Mouse (Mus musculus) cerebellum, adult 9-10 months (tissue): ENCODE results near the gene Wipf1.

Experiments
- DNase-seq: peaks from one replicate; pipeline ENCODE4 v3.0.0; 2022

Wipf1 gene

DNA sequence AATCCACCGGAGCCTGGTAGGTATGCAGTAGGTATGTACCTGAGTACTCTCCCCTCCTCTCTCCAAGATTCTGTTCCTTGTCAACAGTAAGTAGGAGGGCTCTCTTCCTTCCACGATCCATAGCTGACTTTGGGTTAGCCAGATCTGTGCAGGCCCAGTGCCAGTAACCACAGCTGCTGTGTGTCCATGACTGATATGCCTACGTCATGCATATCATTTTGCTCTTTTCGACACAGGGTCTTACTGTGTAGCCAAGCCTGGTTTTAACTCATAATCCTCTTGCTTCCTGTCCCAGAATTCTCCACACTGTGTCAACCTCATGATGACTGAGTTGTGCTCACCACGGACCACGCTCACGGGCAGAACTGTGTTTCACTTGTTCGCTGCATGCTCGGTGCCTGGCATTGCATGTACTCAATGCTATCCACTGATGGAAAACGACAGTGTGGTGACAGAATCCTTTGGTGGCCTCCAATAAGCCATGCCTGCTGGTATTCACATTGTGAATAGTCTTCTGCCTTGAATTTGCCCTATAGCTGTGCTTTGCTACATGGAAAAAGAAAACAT is 26.6 kb downstream of the Wipf1 start:
- no peak for DNase-seq

DNA sequence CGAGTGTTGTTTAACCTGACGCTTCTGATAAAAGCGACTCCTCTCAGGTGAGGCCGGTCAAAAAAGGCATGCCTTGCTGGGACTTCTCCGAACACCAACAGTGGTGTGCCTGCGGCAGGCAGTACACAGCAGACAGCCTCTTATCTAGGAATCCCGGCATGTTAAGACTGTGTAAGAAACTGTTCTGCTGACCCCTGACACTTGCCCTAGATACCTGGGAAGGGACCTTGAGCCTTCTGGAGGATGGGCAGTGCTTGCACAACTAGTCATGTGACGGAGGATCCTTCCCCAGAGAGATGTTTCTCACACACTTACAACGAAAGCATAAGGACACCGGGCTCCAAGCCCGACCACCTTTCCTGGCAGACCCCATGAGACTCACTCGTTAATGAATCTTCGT is 28.7 kb downstream of the Wipf1 start:
- no peak for DNase-seq

DNA sequence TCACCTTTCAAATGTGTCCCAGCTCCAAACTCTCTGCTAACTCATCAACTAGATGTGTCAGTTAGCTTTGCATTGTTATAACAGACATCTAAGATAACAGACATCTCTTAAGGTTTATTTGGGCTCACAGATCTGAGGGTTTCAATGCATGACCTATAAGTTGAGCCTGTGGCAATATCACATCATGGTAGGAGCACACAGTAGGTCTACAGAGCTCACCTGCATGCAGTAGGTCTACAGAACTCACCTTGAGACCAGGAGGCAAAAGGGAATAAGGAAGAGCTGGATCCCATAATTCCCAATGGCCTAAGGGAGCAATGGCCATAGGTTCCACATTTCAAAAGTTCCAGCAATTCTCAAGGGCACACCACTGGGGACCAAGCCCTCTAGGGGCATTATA is 31.2 kb downstream of the Wipf1 start:
- no peak for DNase-seq

DNA sequence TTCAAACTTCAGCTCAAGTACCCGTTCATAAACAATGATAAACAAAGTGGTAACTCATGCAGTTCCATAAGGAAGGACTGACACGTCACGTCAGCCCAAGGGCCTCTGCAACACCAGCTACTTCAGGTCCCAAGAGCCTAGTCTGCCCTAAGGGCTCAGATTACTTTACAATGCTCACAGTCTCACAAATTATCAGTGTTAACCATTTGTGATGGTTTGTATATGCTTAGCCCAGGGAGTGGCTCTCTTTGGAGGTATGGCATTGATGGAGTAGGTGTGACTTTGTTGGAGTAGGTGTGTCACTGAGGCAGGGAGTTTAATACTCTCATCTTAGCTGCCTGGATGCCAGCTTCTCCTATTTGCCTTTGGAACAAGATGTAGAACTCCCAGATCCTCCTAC is 32.0 kb downstream of the Wipf1 start:
- no peak for DNase-seq

DNA sequence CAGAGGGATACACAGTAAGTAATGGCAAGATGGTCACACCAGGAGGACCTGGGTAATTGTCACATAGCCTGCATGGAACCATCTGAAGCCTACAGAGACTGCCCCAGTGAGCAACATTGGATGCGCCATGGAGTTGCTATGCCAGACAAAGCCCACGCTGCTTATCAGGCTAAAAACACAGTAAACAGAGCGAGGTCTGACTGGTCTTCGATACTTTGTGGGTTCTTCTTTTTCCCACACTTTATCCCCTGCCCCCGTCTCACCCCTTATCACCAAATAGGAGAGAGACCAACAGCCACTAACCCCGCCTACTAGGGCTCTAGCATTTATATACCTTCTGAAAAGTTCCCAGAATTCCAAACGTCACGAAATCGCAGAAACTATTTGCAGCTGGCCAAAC is 32.6 kb downstream of the Wipf1 start:
- no peak for DNase-seq

DNA sequence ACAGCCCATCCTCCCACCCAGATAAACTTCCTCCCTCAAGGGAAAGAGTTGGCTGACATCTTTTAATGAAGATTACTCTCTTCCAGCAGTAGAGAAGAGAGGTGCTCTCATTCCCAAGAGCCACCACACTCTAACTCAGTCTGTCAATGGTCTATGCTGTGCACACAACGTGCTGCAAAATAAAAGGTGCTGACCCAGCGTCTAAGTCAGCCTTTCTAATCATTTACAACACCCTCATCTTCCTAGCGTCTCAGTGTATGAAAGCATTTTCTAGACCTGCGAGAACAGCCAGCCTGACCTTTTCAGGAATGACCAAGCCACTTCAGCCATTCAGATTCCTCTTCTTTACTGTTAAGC is 33.2 kb downstream of the Wipf1 start:
- no peak for DNase-seq

DNA sequence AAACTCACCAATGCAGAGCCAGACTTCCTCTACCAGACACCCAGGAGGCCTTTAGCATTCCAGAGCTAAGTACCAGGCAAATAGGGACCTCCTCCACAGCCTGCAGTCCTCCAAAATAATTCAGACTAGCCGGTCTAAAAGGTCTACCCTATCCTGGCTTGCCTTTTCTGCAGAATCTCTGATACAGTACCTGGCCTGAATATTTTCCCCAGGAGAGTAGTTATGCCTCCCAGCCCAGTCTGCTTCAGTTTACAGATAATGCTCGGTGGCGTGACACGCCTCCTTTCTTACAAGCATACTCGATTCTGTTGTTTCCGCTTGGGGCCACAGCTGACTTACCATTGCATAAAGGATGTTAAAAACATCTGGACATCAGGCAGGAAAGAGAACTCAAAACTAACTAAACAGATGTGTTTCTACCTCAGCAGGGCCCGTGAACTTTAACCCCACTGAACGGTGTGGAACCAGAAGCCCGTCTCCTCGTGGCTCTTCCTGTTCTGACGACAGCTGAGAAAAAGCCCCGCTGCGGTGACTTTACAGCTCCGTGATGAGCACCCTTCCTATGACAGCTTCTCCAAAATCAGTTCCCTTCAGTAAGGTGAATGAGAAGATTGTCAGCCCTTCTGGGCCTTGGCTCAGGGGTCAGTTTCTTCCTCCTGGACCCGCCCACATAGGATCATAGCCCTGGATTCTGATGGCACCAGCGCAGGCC is 33.8 kb downstream of the Wipf1 start:
- DNase-seq = no peak

DNA sequence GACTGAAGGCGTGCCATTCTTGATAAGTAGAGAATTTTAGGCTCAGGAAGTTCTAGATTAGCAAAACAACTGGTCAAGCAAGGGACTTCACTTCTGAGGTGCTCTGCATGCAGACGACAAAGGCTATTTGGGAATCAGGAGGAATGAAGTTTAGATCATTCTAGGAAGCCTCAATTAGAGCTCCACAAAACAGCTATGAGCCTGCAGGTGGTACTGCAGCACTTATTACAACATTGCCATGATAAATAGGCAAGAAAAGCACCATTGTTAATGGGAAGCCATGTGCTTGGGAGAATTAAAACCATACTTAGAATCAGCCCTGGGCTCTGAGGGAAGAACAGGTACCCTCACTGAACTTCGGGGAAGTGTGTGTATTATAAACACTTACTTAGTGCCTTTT is 36.0 kb downstream of the Wipf1 start:
- no peak for DNase-seq

DNA sequence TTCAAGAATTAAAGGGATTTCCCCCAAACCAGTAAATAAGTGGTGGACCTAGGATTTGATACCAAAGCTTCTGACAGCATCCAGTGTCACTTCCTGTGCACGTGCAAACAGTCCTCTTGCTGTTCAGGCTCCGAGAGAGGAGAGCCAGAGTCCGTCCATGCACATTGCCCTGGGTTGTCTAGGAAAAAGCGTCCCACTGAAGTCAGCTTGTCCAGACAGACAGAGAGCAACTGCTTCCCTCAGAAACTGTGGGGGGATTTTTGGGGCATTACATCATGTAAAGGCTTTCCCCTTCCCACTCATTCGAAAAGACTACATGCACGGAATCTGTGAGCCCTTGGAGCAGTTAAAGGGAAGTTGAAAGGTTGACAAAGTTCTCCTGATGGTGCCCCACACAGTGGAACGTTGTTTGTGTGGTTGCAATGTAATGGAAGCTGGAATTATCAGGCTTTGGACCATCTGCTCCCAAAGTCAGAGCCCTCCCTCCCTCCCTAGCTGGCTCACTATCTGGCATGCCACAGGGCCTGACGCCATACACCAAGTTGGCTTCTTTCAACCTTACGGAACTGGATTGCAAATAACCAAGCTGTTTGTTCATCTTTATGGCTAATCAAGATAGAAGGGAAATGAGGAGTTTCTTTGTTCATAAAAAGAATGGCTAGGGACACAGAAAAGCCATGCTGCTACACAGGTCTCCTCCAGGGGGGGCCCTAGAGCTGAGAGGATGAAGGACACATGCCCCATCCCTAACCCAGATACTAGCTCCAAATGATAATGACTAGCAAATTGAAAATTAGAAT is 37.9 kb downstream of the Wipf1 start:
- DNase-seq = peak; percentile 9

DNA sequence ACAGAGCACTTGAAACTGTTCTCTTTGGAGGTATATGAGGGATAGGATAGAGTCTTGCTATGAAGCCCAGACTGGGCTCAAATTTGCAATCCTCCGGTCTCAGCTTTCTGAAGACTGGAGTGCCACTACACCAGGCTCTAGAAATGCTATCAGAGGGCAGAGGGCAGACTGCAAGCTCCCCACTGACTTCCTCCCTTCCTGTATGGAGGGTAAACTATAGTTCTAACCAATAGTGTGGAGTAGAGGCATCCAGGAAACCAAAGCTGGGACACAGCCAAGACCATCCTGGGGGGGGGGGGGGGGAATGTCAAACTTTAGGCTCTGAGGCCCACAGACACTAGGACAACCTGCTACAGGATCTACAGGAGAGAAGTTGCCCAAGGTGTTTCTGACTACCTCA is 39.1 kb downstream of the Wipf1 start:
- DNase-seq = no peak

DNA sequence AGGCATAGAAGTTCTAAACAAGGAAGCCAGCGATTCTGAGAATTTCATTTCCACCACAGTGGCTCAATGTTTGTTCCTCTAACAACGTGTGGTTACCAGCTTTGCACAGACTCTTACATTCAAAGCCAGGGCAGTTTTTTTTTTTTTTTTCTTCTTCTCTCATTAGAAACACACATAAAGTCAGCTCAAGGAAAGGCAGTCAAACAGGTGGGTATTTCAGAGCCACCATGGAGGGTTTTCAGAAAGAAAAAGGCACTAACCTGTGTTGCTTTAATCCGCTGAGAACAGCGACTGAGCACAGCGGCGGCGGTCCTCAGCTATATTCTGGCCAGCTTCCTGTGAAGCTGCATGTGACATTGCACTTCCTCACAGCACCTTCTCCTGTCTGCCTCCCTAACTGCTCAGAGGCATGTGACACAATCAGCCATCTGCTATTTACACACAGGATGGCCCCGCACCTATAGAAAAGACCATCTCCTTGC is 43.4 kb downstream of the Wipf1 start:
- DNase-seq = no peak

DNA sequence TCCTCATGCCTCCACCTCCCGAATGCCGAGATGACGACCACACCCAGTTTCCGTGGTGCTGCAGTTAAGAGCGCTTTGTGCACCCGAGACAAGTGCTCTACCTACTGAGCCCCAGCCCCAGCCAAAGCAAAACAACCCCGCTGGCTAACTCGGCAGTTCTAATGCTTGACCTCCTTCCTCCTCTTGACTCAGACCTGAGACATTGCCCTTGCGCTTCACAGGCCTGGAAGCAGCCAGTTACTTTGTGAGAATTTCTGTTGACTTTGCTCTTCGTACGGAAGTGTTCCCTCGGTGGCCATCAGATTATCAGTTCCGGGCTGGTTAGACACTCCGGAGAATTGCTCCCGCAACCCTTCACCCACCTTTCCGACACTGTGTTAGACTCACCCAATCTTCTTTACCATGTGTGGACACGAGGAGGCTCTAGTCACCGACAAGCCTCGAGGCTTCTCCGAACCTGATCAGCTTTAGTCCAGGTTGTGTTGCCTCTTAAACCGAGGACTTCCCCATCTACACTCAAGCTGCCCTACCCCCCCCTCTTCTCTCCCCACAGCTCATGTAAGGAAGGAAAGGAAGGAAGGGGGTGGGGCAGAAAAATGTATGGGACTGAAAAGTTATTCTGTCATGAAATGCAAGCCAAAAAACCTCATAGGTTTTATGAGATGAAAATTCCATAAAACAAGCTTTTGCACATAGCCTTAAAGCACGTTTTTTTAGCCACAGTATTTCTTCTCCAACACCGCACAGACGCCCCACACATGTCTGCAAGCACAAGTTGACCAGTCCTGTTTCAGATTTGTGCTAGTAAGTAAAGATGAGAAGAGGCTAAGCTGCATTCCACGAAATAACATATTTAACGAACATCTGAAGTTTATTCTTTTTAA is 44.1 kb downstream of the Wipf1 start:
- no peak for DNase-seq

DNA sequence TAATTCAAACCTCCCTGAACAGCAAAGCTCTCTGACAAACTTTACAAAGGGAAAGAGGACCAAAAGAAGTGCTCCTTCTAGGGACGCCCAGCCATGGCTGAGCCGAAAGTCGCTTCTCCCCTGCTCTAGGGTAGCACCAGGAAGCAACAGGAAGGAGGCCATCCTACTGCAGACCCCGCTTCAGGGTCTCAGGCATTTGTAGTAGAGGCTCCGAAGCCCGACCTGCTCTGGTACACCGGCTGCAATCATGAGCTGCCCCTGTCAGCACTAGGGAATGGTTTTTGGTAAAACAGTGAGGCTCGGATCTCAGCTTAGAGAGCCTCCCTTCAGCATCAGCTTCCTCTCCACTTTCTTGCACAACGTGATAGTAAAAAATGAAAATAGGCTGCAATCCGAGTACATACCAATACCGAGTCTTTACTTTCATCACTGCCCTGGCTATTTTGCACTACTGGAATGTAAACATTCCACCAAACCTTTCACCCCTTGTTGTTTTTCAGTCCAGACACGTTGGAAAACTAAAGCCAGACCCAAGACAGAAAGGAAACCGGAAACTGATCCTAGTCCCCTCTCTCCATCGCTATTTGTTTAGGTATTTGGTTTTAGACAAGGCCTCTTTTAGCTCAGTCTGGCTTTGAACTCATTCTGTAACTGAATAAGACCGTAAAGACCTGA is 44.8 kb downstream of the Wipf1 start:
- DNase-seq = no peak

DNA sequence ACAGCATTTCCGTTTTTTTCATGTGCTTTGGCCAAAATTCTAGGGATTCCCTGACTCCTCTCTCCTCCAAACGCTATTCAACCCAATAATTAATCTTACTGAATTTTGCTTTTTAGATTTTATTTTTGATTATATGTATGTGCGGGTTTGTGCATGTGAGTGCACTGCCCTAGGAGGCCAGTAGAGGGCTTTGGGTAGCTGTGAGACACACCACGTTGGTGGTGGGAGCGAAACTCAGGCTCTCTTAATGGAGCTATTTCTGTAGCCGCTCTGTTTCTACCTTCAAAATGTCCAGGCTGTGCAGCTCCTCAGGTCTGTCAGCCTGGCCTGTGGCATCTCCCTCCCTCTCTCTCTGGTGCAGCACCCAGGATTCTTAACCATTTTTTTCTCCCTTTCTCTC is 50.7 kb downstream of the Wipf1 start:
- DNase-seq = no peak

DNA sequence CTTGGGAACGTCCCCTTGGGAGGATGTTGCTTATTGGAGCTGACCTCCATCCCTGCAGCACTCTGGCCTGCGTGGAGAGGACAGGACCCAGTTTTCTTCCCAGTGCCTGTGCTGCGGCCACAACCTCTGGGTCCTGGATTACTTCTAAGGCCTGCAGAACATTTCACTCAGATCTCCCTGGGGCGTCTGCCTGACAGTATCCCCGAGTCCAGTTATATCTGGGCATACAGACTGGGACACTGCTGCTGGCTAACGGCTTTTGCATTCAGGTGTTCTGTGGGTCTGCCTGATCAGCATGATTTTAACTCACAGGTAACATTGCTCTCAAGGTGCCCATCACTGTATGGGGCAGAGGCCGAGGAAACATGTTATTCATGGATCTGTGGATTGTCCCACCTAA is 52.0 kb downstream of the Wipf1 start:
- no peak for DNase-seq

DNA sequence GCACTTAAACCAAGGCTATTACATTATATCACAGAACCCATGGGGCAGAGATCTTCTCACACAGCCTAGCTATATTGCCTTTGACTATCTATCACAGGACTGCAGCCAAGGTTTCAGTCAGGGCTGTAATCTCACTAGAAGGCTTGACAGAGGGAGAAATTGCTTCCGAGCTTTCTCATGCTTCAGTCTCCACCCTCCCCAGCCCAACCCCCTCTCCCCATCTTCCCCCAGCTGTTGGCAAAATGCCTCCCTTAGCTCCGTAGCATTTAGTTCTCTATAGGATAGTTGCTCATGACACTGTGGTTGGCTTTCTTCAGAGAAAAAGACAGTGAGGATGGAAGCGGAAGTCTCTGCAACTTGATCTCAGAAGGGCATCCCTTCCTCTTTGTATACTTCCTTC is 54.0 kb downstream of the Wipf1 start:
- DNase-seq = no peak

DNA sequence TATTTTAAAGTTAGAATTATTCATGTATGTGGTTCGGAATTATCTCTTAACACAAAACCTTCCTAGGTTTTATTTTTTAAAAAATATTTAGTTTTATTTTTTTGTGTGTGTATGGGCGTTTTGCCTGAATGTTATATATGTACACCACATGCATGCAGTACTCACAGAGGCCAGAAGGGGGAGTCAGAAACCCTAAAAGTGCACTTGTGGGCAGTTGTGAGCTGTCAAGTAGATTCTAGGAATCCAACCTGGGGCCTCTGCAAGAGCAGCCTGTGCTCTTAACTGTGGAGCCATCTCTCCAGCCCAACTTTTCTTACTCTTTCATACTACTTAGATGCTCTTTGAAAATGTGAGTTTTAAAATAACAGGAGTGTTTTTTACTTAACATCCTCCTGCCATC is 57.4 kb downstream of the Wipf1 start:
- DNase-seq = no peak

DNA sequence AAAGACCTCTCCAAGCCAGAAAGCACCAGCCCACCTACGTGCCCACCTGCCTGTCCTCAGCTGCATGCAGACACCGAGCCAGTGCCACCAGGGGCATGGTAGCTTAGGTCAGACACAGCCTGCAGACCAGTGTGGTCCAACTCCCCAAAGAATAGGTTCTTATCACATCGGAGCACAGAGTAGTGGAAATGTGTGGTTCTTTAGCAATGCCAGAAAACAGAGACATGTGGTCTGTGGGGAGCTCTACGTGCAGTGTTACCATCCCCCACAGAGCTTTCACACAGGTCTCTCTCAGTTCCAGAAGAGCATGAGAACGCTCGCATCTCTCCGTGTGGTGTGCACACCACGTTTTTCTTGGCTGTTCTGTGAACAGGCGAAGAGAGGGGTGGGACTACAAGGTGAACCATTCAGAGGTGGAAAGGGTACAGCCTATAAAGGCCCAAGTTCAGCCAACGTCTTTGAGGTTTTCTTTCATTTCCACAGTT is 59.3 kb downstream of the Wipf1 start:
- no peak for DNase-seq

DNA sequence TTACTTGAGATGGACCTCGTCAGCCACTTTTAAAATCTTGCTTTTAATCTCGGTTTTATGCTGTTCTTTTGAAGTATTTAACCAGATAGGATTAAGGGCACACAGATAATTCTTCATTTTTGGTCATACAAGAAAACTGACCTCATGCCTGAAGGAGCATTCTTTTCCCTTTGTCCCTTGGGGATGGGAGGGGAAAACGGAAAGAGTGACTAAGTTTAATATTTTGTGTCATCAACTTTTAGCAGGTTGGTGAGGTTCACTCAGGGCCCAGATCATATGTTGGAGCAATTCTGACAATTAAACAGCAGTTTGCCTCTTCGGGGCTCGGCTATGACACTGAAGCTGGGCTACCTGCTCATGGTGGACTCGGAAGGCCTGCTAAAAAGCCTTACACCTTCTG is 60.0 kb downstream of the Wipf1 start:
- no peak for DNase-seq

DNA sequence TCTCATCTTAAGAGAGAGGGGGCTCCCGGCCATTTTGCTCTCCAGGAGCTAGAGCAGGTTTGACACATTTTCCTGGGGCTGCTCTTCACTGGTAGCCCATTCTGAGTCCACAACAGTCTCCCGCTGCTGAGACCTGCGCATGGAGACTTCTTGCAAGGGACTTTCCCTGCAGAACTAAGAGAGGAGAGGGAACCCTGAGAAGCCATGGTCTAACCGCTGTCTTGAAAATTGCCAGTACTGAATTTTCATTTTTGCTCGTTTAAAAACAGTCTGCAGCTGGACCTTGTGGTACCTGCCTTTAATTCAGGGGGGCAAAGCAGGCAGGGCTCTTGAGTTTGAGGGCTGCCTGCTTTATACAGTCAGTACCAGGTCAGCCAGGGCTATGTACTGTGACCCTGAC is 60.5 kb downstream of the Wipf1 start:
- no peak for DNase-seq

DNA sequence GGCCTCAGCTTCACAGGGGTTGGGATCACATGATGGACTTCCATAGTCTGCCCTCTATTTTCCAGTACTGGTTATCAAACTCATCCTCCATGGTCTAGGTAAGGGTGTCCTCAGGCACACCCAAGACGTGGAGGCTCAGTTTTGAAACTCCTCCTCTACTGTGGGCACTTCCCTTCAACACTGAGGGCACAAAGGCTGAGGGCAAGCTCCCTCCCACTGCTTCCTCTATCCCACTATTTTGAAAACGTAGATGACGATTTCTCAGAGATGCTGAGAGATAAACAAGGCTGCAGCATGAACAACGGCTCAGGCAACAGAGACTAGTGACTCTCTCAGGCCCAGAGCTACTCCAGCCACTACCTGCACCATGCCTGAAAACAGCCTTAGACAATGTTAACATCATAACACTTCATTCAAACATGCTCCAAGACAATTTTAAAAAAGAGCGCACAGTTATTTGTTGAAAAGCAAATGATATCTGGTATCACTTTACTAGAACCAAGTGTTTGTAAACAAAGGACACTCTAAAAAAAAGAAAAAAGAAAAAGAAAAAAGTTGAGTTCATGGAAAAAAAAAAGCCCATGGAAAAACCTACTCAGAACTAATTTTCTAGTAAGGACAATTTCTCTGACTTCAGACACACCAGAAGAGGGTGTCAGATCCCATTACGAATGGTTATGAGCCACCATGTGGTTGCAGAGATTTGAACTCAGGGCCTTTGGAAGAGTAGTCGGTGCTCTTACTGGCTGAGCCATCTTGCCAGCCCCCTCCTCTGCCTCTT is 62.3 kb downstream of the Wipf1 start:
- DNase-seq = no peak

DNA sequence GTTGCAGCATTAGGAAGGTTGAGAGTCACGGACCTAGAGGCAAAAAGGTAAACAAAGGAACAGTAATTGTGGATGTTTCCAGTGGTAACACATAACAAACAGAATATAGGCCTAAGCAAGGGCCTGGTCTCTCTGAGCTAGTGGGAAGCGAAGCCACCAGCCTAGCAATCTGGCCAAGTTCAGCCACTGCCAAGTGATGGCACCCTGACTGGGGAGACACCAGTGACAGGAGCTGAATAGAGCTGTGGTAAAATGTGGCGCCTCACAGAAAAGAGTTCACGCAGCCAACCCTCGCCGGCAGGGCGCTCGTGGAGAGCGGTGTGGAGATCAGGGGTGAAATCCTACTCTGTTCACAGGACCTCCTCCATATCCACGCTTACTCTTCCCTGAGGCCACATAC is 63.1 kb downstream of the Wipf1 start:
- no peak for DNase-seq
